Mouse (Mus musculus): ENCODE results near the gene Unc119b. TPM values are rescaled to one million over a fixed set of nuclear protein-coding genes. Genes with fewer than 3 reads are reported as not detected.

Unc119b gene
- polyA plus RNA-seq, 1 experiment from 2014 or later = 48.1 TPM

DNA sequence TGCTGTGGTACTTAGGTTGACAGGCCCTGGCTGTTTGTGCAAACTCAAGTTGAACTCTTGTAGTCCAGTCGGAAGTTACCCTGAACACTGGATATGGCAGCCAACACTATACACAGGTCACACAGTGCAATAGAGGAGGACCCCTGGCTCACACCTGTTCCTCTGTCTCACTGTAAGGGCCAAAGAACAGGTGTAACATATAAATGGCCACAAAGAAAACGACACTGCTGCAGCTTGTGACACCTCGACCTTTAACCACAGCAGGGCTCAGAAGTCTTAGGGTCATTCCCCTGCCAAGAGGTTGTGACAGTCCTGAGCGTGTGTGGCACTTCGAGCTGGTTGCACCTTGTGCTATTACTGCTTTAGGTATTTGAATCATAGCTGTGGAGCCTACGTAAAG lies 34.3 kb downstream of the Unc119b start:
- no peak for ATAC-seq (replicated peaks; ENCODE audit: low FRiP score)
- Histone ChIP-seq H3K9me3 (replicated peaks) (no peaks in the 10 kb centered on the region), H3K4me2 (no peak overlapping the region), H3K27ac (no peak overlapping the region), H3K4me3 (replicated peaks) (no peak overlapping the region), H3K9ac (no peak overlapping the region), H3K36me3 (peaks cover 64% of the 10 kb centered on the region), H3K4me1 (no peaks in the 10 kb centered on the region), H3K27me3 (no peaks in the 10 kb centered on the region)
- WGBS = 71% methylated on average over 6 of the region's 6 CpGs

DNA sequence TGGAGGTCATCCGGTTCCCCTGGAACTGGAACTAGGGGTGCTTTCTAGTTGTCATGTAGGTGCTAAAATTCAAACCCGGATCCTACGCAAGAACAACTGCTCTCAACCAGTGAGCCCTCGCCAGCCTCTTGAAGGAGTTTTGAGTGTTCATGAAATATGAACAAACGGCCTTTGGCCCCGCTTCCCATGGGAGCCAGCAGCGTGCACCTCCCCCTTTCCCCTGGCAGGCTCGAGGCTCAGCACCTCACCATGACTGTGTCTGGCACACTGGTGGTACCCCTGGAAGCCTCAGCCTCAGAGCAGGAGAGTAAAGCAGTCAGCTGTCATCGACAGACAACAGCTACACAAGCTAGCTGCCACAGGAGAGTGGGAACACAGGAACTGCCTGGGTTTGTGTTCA lies 34.8 kb downstream of the Unc119b start:
- Histone ChIP-seq H3K4me3 (replicated peaks) (no peak overlapping the region), H3K9me3 (replicated peaks) (no peaks in the 10 kb centered on the region), H3K4me1 (no peaks in the 10 kb centered on the region), H3K36me3 (peaks cover 69% of the 10 kb centered on the region), H3K27me3 (no peaks in the 10 kb centered on the region), H3K9ac (no peak overlapping the region), H3K4me2 (no peak overlapping the region), H3K27ac (no peak overlapping the region)
- 79% methylated on average over 9 of the region's 9 CpGs for WGBS
- no peak for ATAC-seq (replicated peaks; ENCODE audit: low FRiP score)

DNA sequence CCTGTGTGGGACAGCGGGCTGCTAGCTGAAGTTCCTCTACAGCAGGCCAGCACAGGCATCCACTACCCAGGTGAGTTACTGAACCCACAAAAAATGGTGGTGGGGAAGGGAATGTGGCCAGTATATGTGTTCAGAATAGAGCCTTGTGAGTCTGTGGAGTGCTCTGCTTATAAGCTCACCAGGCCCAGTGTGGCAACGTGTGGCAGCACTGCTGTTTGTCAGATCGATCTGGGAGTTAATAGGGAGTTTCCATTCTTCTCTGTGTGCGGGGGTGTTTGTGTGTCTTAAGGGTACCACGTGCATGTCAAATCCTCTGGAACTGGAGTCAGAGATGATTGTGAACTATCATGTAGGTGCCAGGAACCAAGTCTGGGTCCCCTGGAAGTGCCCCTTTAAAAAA lies 35.2 kb downstream of the Unc119b start:
- Histone ChIP-seq H3K36me3 (peaks cover 70% of the 10 kb centered on the region), H3K9ac (no peak overlapping the region), H3K4me3 (replicated peaks) (no peak overlapping the region), H3K9me3 (replicated peaks) (no peaks in the 10 kb centered on the region), H3K4me1 (no peaks in the 10 kb centered on the region), H3K4me2 (no peak overlapping the region), H3K27ac (no peak overlapping the region), H3K27me3 (no peaks in the 10 kb centered on the region)
- 82% methylated on average over 5 of the region's 5 CpGs for WGBS
- no peak for ATAC-seq (replicated peaks; ENCODE audit: low FRiP score)

DNA sequence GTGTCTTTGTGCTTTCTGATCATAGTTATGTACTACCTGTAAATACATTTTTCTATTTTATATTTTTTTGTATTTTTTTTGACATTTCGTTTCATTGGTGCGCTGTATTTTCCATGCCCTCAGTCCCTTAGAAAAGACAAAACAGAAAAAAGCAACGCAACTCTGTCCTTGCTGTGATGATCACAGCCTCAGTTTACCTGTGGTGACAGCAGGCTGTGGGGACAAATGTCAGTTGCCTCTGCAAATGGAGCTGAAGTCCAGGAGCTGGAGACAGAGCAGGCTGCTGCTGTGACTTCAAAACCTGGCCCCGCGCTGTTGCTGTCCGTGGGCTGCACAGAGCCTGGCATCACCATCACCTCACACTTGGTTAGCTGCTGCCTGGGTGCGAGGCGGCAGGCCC lies 36.6 kb downstream of the Unc119b start, which contains the start of gene Gm10401:
Gene Gm10401, minus strand, starts transcription at position 101 of the 400 bp plus-strand sequence.
- no peak for ATAC-seq (replicated peaks; ENCODE audit: low FRiP score)
- no peak within 1 kb of the TSS for H3K4me2 ChIP-seq
- 95% methylated on average over 8 of the region's 8 CpGs for WGBS
- no peaks in the 10 kb centered on the region for H3K4me1 ChIP-seq
- no peak within 1 kb of the TSS for H3K27ac ChIP-seq
- no peak within 1 kb of the TSS for H3K4me3 ChIP-seq (replicated peaks)
- no peak within 1 kb of the TSS for H3K9ac ChIP-seq
- H3K27me3 ChIP-seq = no peaks in the 10 kb centered on the region
- no peaks in the 10 kb centered on the region for H3K9me3 ChIP-seq (replicated peaks)
- peaks cover 76% of the 10 kb centered on the region for H3K36me3 ChIP-seq

DNA sequence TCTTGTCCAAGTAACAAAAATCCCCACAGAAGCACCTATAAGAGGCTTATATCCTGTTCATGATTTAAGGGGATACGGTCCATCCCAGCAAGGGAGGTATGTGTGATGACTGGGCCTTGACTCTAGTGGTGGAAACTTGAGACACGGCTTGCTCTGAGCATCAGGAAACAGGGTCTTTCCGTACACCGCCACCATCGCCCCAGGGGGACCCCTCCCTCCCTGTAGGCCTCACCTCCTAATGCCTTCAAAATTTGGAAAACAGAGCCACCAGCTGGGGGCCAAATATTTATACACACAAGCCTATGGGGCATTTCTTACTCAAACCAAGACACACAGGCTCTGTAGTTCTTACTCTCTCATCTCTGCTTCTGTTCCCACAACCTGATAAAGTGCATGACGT lies 43.0 kb downstream of the Unc119b start:
- H3K4me2 ChIP-seq = no peak overlapping the region
- H3K4me1 ChIP-seq = no peaks in the 10 kb centered on the region
- no peaks in the 10 kb centered on the region for H3K27me3 ChIP-seq
- H3K9me3 ChIP-seq (replicated peaks) = no peaks in the 10 kb centered on the region
- H3K27ac ChIP-seq = no peak overlapping the region
- no peak for ATAC-seq (replicated peaks; ENCODE audit: low FRiP score)
- no peak overlapping the region for H3K9ac ChIP-seq
- WGBS = 79% methylated on average over 6 of the region's 6 CpGs
- H3K36me3 ChIP-seq = peaks cover 99% of the 10 kb centered on the region
- no peak overlapping the region for H3K4me3 ChIP-seq (replicated peaks)

DNA sequence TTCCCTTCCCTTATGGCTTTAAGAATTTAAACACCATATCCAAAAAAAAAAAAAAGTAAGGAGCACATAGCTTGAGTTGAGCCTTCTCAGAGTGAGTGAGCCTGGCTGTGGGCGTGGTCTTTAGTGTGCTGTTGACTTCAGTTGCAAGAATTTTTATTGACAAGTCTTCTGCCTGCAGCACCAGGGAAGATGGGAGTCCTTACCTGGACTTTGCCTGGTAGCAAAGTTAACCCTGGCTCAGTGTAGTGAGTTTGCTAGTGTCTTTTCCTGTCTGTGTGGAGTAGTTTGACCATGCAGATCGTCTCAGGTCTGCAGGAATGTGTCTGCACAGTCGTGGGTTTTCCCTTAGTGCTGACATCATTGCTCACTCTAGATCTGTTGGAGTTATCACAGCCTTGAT lies 43.8 kb downstream of the Unc119b start:
- ATAC-seq (replicated peaks; ENCODE audit: low FRiP score) = no peak
- H3K9ac ChIP-seq = no peak overlapping the region
- H3K27me3 ChIP-seq = no peaks in the 10 kb centered on the region
- no peak overlapping the region for H3K27ac ChIP-seq
- H3K4me3 ChIP-seq (replicated peaks) = no peak overlapping the region
- peaks cover 99% of the 10 kb centered on the region for H3K36me3 ChIP-seq
- WGBS = 70% methylated on average over 3 of the region's 3 CpGs
- no peaks in the 10 kb centered on the region for H3K4me1 ChIP-seq
- no peaks in the 10 kb centered on the region for H3K9me3 ChIP-seq (replicated peaks)
- no peak overlapping the region for H3K4me2 ChIP-seq

DNA sequence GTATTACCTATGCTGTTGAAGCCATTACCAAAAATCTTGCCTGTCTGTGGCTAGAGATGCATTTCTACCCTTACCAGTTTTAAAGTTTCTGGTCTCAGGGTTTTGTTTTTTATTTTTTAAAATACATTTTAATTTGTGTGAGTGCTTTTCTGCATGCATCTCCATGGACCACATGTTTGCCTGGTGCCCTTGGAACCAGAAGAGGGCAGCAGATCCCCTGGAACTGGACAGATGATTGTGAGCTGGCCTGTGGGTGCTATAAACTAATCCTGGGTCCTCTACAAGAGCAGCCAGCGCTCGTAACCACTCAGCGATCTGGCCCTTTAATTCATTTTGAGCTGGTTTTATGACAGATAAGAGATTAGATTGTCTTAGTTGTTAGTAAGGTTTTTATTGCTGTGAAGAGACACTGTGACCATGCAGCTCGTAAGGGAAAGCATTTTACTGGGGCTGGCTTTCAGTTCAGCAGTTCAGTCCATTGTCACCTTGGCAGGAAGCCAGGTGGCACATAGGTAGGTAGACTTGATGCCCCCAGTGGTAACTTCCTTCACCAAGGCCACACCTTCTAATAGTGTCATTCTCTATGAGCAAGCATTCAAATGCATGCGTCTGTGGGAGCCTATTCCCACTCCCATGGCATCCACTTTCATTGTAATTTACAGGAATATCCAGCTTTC lies 45.0 kb downstream of the Unc119b start:
- no peaks in the 10 kb centered on the region for H3K4me1 ChIP-seq
- ATAC-seq (replicated peaks; ENCODE audit: low FRiP score) = no peak
- no peaks in the 10 kb centered on the region for H3K27me3 ChIP-seq
- H3K4me3 ChIP-seq (replicated peaks) = no peak overlapping the region
- no peak overlapping the region for H3K9ac ChIP-seq
- H3K36me3 ChIP-seq = peaks cover 97% of the 10 kb centered on the region
- no peak overlapping the region for H3K27ac ChIP-seq
- no peak overlapping the region for H3K4me2 ChIP-seq
- H3K9me3 ChIP-seq (replicated peaks) = no peaks in the 10 kb centered on the region
- WGBS = 91% methylated on average over 5 of the region's 5 CpGs

DNA sequence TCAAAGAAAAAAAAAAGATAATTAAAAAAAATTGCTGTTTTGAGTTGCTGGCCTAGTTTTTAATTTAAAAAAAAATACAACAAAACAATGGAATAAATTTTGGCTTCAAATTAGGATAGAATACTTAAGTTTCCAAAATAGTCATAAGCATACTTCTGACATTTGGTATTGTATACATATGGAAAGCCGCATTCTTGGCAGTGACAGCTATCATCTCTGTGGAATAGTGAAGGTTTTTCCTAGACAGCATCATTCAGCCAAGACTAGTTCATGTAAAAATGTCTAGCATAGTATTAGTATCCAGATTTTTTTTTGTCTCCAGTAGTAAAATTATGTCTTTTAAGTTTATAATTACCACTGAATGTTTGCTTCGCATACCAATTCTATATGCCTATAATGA lies 49.1 kb downstream of the Unc119b start:
- H3K4me2 ChIP-seq = no peak overlapping the region
- H3K27ac ChIP-seq = no peak overlapping the region
- no peaks in the 10 kb centered on the region for H3K4me1 ChIP-seq
- H3K9me3 ChIP-seq (replicated peaks) = no peaks in the 10 kb centered on the region
- H3K27me3 ChIP-seq = no peaks in the 10 kb centered on the region
- no peak overlapping the region for H3K9ac ChIP-seq
- ATAC-seq (replicated peaks; ENCODE audit: low FRiP score) = no peak
- peaks cover 96% of the 10 kb centered on the region for H3K36me3 ChIP-seq
- no peak overlapping the region for H3K4me3 ChIP-seq (replicated peaks)
- WGBS = 99% methylated on average over 2 of the region's 2 CpGs

DNA sequence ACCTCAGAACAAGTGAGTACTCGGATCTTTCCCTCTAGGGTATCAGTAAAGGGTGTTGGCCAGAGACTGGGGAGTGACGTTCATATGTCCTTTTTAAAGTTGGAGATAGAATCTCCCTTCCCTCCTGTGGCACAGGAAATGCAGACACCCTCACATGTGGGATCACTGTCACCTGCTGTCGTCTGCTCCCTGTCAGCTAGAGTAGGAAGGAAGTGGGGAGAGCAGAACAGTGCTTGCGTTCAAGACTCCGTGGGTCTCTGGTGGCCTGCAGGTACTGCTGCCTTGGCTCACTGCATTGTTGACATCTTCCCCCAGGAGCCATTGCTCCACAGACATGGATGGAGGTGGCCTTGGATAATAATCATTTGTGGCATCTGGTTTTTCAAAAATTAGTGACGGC lies 51.3 kb downstream of the Unc119b start:
- Histone ChIP-seq H3K9ac (no peak overlapping the region), H3K4me3 (replicated peaks) (no peak overlapping the region), H3K4me2 (no peak overlapping the region), H3K27ac (no peak overlapping the region), H3K27me3 (no peaks in the 10 kb centered on the region), H3K36me3 (peaks cover 80% of the 10 kb centered on the region), H3K9me3 (replicated peaks) (no peaks in the 10 kb centered on the region), H3K4me1 (no peaks in the 10 kb centered on the region)
- no peak for ATAC-seq (replicated peaks; ENCODE audit: low FRiP score)
- WGBS = 83% methylated on average over 6 of the region's 6 CpGs

DNA sequence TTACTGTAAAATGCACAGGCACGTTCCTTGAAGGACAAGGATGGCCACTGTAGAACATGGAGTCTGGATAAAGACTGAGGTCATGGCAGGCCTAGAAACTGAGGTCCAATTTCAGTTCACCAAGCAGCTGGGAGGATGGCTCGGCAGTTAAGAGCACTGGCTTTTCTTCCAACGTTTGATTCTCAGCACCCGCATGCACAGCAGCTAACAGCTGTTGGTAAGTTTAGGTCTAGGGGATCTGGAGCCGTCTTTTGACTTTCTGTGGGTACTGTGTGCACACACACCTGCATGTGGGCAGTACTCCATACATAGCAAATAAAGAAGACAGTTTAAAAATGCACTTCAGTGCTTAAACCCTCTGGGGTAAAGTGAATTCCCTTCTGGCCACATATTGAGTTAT lies 53.1 kb downstream of the Unc119b start:
- Histone ChIP-seq H3K27ac (peak overlapping the region; percentile 56; the same call in 1 of the 2 replicates), H3K4me1 (0 out of 2 replicates have a peak, but pooled peaks cover 2% of the 10 kb centered on the region), H3K4me3 (replicated peaks) (no peak overlapping the region), H3K4me2 (no peak overlapping the region), H3K9me3 (replicated peaks) (no peaks in the 10 kb centered on the region), H3K36me3 (peaks cover 71% of the 10 kb centered on the region), H3K9ac (no peak overlapping the region), H3K27me3 (no peaks in the 10 kb centered on the region)
- no peak for ATAC-seq (replicated peaks; ENCODE audit: low FRiP score)
- WGBS = 79% methylated on average over 5 of the region's 5 CpGs

DNA sequence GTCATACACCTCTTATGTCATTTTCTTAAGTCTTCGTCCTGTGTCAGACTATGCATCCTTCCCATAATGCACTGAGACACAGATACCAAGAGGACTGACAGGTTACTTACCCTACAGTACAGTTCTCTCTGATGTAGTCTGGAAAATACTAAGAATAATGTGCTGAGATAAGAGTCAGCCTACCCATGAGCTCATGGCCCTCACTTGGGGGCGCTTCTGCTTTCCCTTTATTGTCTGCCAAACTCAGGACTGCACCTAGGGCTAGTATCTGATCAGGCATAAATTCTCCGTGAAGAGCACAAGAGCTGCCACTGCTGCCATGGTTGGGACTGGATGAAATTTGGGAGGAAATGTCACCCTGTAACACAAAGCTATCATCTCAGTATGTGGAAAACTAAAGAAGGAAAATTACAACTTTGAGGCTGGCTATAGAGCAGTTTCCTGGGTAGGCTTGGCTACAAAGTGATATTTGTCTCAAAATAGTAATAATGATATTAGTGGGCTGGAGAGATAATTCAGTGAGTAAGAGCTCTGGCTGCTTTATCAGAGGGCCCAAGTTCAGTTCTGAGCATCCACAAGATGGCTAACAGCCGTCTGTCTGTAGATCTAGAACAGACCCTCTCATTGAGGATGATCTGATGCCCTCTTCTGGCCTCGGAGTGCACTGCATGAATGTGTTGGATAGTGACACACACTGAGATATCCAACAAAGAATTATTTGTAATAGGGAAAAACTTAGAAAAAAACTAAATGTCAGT lies 58.5 kb downstream of the Unc119b start:
- no peaks in the 10 kb centered on the region for H3K27me3 ChIP-seq
- H3K27ac ChIP-seq = no peak overlapping the region
- WGBS = 58% methylated on average over 5 of the region's 5 CpGs
- H3K9me3 ChIP-seq (replicated peaks) = no peaks in the 10 kb centered on the region
- no peak overlapping the region for H3K9ac ChIP-seq
- H3K36me3 ChIP-seq = peaks cover 41% of the 10 kb centered on the region
- no peak overlapping the region for H3K4me3 ChIP-seq (replicated peaks)
- no peak; the same call in 1 of the 2 replicates for ATAC-seq (replicated peaks; ENCODE audit: low FRiP score)
- H3K4me1 ChIP-seq = peaks cover 33% of the 10 kb centered on the region
- no peak overlapping the region for H3K4me2 ChIP-seq

DNA sequence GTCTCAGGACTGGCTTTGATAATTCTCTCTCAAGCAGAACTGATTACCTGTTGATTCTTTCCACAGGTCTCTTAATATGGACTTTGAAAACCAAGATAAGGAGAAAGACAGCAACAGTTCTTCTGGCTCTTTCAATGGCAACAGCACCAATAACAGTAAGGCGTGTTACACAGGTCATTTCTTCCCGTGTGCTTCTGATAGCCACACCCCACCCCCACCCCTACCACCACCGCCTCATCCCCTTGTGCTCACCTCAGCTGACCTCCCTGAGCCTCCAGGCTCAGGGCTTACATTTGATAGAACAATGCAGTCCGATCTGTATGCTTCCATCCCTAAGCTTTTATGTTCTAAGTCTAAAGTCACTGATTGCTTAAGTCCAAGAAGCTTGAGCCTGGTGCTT lies 60.0 kb downstream of the Unc119b start:
- H3K27ac ChIP-seq = no peak overlapping the region
- peaks cover 46% of the 10 kb centered on the region for H3K4me1 ChIP-seq
- no peaks in the 10 kb centered on the region for H3K27me3 ChIP-seq
- H3K9ac ChIP-seq = no peak overlapping the region
- no peaks in the 10 kb centered on the region for H3K9me3 ChIP-seq (replicated peaks)
- no peak for ATAC-seq (replicated peaks; ENCODE audit: low FRiP score)
- WGBS = 58% methylated on average over 4 of the region's 4 CpGs
- H3K4me3 ChIP-seq (replicated peaks) = no peak overlapping the region
- H3K4me2 ChIP-seq = no peak overlapping the region
- peaks cover 33% of the 10 kb centered on the region; the same call in 1 of the 2 replicates for H3K36me3 ChIP-seq
